Mouse (Mus musculus): ENCODE data around the gene Nudt16l1.

Nudt16l1 gene

GRCm38 (mm10) chr16:4913783-4914735 lies 24.5 kb upstream of the Nudt16l1 start:
- DNase-seq (ENCODE audit: low read depth), result peak; percentile 92

- DNase-seq (ENCODE audit: low read depth), result no peak
Measured at GRCm38 (mm10) chr16:4915931-4916330, 22.6 kb upstream of the Nudt16l1 start.

DNA sequence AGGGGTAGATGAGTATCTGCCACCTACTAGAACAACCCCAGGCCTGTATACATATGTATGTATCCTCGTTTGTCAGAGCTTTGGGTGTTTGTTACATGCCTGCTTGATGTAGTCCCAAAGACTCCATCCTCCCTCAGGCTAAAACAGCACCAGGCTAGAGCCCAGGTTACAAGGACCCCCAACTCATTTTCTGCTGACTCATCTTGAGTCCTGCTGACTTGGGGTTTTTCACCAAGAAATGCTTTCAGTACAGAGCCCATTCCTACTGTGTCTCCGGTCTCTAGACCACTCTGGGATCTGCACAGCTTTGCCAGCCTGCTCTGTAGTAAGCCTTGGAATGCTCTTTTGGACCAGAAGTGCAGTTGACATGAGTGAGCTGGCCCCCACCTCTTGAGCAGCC lies 22.0 kb upstream of the Nudt16l1 start:
- no peak for DNase-seq (ENCODE audit: low read depth)

- DNase-seq (ENCODE audit: low read depth), result no peak
Measured at GRCm38 (mm10) chr16:4920556-4920955, 18.0 kb upstream of the Nudt16l1 start.

DNA sequence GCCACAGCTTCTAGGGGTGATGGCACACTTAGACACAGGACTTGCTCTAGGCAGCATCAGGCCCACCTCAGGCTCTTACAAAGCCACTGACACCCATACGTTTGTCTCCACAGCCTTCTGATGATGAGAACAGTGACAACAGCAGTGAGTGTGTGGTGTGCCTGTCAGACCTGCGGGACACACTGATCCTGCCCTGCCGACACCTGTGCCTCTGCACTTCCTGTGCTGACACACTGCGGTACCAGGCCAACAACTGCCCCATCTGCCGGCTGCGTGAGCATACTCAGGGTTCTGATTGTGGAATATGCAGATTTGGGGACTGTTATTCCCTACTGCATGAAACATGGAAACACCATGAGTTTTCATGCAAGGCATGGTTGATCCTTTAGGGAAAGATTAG lies 16.1 kb upstream of the Nudt16l1 start:
- DNase-seq (ENCODE audit: low read depth), result no peak

- no peak for DNase-seq (ENCODE audit: low read depth)
Measured at GRCm38 (mm10) chr16:4923996-4924395, 14.6 kb upstream of the Nudt16l1 start.

DNA sequence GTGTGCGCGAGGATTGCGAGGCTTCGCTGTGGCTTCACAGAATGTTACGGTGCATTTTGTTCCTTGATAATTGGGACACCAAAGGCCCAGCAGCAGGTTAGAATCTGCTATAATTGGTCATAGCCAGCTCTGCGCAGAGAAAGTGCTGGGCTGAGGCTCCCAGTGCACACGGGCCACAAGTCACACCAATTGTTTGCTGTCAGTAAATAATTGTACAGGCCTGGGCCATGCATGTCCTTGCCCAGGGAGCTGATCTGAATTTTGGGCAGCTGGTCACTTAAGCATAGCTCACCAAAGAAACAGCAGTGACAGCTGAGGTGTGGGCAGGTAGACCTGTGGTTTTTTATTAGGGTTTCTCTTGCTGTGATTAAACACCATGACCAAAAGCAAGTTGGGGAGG lies 10.6 kb upstream of the Nudt16l1 start:
- DNase-seq (ENCODE audit: low read depth), result no peak

DNA sequence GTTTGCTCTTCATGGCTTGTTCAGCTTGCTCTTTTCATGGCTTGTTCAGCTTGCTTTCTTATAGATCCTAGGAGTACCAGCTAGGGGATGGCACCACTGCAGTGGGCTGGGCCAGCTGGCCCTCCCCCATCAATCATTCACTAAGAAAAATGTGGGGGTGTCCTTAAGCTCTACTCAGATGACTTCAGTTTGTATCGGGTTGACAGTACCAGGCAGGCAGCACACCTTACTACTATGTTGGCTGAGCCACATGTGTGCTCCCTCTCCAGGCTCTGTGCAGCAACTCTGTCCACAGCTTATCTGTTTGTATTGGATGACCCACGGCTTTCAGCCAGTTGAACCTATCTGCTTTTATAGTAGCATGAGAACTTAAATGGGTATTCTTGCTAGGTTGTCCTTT lies 10.1 kb upstream of the Nudt16l1 start:
- DNase-seq (ENCODE audit: low read depth), result no peak

DNA sequence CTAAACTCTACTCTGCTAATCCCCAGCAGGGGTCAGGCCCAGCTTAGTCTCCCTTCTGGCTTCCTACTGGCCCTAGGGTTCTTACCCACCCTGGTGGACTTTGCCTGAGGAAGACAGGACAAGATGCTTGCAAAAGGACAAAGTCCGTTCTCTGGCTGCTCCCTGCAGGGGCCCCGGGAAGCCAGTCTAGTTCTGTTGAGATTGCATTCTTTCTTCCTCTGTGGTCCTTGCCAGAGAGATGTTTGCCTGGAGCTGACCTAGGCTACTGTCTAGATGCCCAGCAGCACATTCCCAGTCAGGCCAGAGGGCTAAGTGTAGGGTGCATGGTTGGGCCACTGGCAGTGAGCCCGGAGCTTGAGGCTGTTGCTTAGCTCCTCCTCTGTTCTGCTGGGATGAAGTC lies 6.1 kb upstream of the Nudt16l1 start:
- no peak for DNase-seq (ENCODE audit: low read depth)

- DNase-seq (ENCODE audit: low read depth), result no peak
Measured at GRCm38 (mm10) chr16:4935430-4935829, 3.1 kb upstream of the Nudt16l1 start.

DNA sequence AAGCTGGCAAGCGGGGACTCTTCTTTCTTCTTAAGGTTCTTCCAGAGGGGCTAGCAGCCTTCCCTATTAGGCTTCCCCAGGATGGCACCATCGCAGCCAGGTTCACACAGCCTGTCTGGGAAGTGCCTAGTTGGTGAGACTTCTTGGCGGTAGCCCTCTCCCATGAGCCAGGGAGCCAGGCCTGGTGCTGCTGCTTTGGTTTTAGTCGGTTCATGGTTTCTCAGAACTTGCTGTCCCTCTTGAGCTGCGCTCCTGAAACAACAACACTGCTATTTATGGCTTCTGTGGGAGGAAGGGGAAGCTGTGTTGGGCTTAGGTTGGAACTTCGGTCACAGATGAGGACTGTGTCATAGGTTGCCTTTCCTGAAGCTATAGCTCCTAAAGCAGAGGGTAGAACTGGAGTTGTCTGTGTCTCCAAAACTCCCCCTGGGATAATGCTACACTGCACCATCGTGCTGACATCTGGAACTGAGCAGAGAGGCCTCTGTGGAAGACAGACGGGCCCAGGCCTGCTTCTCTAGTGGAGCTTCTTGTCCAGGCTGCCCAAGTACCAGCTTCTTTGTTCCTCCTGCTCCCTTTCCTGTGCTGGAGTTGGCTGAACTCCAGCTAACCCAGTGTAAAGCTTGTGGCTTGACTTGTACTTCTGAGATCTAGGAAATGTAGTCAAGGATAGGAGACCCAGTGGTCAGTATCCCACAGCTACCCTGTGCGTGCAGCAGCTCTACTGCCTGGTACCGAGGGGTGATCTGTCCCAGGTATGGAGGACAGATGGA lies 2.4 kb upstream of the Nudt16l1 start:
- DNase-seq (ENCODE audit: low read depth), result no peak

DNA sequence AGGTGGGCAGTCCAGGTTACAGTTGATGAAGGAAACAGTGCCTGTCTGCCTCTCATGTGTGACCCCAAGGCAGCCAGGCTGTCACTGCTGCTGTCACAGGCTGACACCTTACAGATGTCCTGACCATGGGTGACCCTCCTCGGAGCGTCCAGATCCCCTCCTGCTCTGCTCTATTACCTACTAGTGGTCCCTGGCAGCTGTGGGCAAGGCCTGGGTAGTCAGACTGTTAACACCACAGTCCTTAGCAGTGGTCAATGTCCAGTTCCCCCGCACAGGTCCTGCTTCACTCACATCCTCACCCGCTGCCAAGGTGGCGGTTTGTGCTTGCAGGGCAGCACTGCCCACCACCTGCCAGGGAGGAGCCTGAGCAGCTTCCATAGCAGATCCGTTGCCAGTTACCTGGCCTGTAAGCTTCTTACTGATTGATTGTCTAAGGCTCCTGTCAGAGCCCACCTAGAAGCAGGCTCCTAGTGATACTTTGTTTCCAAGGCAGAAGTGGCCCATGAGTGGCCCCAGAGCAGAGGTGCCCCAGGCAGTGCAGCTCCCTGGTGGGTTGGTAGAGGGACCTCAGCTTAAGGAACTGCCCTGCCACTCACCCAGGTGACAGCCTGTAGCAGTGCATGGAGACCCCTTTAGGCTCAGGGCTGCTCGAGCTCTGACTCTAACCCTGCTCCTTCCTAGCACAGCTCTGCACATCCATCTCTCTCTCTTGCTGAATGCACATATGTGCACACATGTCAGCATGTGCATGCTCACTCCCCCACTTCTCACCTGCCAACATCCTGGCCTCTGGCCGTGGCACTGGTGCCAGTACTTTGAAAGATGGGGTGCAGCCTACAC lies 990 bp upstream of the Nudt16l1 start:
- DNase-seq (ENCODE audit: low read depth), result no peak

- peak; percentile 98 for DNase-seq (ENCODE audit: low read depth)
Measured at GRCm38 (mm10) chr16:4938989-4939388, 428 bp downstream of the Nudt16l1 start.

DNA sequence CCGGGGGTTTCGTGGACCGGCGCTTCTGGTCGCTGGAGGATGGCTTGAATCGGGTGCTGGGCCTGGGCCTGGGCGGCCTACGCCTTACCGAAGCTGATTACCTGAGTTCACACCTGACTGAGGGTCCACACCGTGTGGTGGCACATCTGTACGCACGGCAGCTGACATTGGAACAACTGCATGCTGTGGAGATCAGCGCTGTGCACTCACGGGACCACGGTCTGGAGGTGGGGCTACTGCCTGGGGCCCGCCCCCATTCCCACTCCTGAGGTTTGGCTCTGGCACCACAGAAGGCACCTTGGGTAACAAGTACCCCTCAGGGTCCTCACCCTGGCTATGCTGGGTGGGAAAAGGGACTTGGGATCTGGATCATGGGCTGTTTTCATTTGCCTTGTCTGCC lies 851 bp downstream of the Nudt16l1 start:
- no peak for DNase-seq (ENCODE audit: low read depth)

DNA sequence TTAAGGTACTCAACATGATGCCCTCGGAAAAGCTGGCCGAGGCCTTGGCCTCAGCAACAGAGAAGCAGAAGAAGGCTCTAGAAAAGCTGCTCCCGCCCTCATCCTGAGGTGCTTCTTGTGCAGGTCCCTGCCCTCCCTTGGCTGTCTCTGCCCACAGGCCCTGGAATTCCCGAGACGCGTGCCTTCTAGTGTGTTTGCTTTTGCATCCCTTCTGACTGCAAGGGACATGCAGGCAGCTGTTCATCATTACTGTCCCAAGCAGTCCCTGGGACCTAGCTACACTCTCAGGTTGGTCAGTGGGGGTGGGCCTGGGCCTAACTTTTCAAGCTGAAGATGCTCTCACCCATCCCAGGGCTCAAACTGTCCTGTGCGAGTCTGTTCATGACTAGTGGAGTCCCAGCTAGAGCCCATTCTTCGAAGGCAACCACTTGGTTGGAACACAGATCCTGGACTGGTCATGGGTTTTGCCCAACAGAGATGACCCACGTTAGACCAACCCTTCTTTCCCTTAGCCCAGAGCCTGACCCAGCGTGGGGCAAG lies 1.8 kb downstream of the Nudt16l1 start:
- no peak for DNase-seq (ENCODE audit: low read depth)

DNA sequence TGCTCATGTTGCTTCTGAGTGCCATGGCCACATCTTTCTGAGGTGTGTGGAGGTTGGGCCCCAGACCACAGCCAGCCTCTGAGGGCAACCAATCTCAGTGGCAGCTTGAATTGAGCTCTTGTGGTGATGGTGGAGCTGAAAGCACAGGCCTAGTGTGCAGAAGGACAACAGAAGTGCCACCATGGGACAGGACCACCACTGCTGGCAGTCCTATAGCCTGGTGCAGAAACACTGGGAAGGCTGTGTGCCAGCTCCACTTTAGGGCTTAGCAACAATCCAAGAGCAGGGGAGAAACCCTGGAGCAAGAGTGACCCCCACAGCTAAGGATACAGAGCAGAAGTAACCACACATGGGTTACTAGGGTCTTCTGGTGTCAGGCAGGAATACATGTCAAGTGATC lies 2.5 kb downstream of the Nudt16l1 start:
- no peak for DNase-seq (ENCODE audit: low read depth)

GRCm38 (mm10) chr16:4942868-4943267 lies 4.3 kb downstream of the Nudt16l1 start:
- no peak for DNase-seq (ENCODE audit: low read depth)

- DNase-seq (ENCODE audit: low read depth), result no peak
Measured at GRCm38 (mm10) chr16:4943431-4943830, 4.9 kb downstream of the Nudt16l1 start.

DNA sequence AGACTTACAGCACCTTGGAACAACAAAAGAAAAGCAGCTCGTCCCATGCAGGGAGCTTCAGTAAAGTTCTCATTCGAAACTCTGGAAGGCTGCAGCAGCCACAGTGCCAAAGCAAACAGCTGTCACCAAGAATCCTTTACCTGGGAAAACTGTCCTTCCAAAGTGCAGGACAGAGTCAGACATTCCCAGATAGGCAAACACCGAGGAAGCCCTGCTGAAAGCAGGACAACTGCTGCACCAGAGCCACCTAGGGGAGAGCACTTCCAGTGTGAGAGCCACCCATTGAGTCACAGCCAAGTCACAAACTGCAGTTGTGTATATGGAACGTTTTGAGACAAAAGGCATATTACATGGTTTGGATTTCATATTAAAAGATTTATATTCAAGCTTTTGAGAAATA lies 6.9 kb downstream of the Nudt16l1 start:
- no peak for DNase-seq (ENCODE audit: low read depth)

- no peak for DNase-seq (ENCODE audit: low read depth)
Measured at GRCm38 (mm10) chr16:4946155-4946554, 7.6 kb downstream of the Nudt16l1 start.

GRCm38 (mm10) chr16:4947378-4947777 lies 8.8 kb downstream of the Nudt16l1 start:
- DNase-seq (ENCODE audit: low read depth), result no peak

GRCm38 (mm10) chr16:4956609-4957008 lies 18.0 kb downstream of the Nudt16l1 start:
- DNase-seq (ENCODE audit: low read depth), result no peak
